Mouse (Mus musculus) embryonic facial prominence, embryonic 14.5 days (tissue): ENCODE measurements around the gene Ppm1m. TPM values are rescaled to one million over a fixed set of nuclear protein-coding genes. Genes with fewer than 3 reads are reported as not detected.

Source experiments
- ATAC-seq: fragments of 200-750 bp; cut with Nextera tagmentation; 2 replicates; pipeline ENCODE4 v1.8.0; 2017; ENCODE audit warnings: low read depth, moderate number of reproducible peaks, moderate TSS enrichment
- DNase-seq: peaks from one replicate; pipeline ENCODE4 v3.0.0-alpha.2; 2015; ENCODE audit warnings: low spot score
- H3K27ac ChIP-seq: fragments of 300-500 bp; sonication (generic); replicated peaks from 2 replicates; pipeline ENCODE4 v1.5.1; 2014; ENCODE audit warnings: low read depth, mild to moderate bottlenecking, low read length, moderate library complexity
- H3K27me3 ChIP-seq: fragments of 300-500 bp; sonication (generic); replicated peaks from 2 replicates; pipeline ENCODE4 v1.6.1; 2014; ENCODE audit warnings: low read length; ENCODE audit not compliant: control insufficient read depth, insufficient read depth
- H3K36me3 ChIP-seq: fragments of 300-500 bp; sonication (generic); 2 replicates; pipeline ENCODE4 v1.6.1; 2014; ENCODE audit warnings: low read length, mixed read lengths; ENCODE audit not compliant: control insufficient read depth, insufficient read depth
- H3K4me1 ChIP-seq: fragments of 300-500 bp; sonication (generic); 2 replicates; pipeline ENCODE4 v1.6.1; 2014; ENCODE audit warnings: antibody characterized with exemption, low read length; ENCODE audit not compliant: control insufficient read depth, insufficient read depth
- H3K4me2 ChIP-seq: fragments of 300-500 bp; sonication (generic); 2 replicates; pipeline ENCODE4 v1.6.1; 2014; ENCODE audit warnings: low read depth, mild to moderate bottlenecking, low read length, moderate library complexity, mixed read lengths
- H3K4me3 ChIP-seq: fragments of 300-500 bp; sonication (generic); 2 replicates; pipeline ENCODE4 v1.5.1; 2014; ENCODE audit warnings: low read depth, mild to moderate bottlenecking, low read length
- H3K9ac ChIP-seq: fragments of 300-500 bp; sonication (generic); 2 replicates; pipeline ENCODE4 v1.6.1; 2014; ENCODE audit warnings: low read depth, mild to moderate bottlenecking, low read length, moderate library complexity, mixed read lengths
- H3K9me3 ChIP-seq: fragments of 300-500 bp; sonication (generic); 2 replicates; pipeline ENCODE4 v1.6.1; 2016; ENCODE audit warnings: low read length; ENCODE audit not compliant: control insufficient read depth
- WGBS: fragments of 180-500 bp; shearing (Covaris S2); extraction: QIAGEN DNeasy Blood & Tissue Kit; methylation state at CpG from one replicate; pipeline ENCODE4 v1.1.7; 2014; 5-methylcytosine and 5-hydroxymethylcytosine counted together
- polyA plus RNA-seq: library from polyadenylated mRNA; unstranded; fragments of >200 nt; fragmentation: Nextera tagmentation; extraction: Ambion mirVana; gene quantifications from 2 replicates; pipeline ENCODE4 v1.2.1, GENCODE M21; 2014

The Ppm1m gene
- polyA plus RNA-seq, 1 experiment from 2014 or later: 41.3 TPM

GRCm38 (mm10) chr9:106166709-106167108 lies 32.8 kb downstream of the Ppm1m start:
- WGBS: 88% methylated on average over 2 of the region's 2 CpGs
- Histone ChIP-seq H3K9ac (no peak overlapping the region), H3K9me3 (no peaks in the 10 kb centered on the region), H3K4me3 (no peak overlapping the region), H3K4me1 (no peaks in the 10 kb centered on the region; the same call in 1 of the 2 replicates), H3K27ac (no peak overlapping the region), H3K4me2 (no peak overlapping the region), H3K27me3 (no peaks in the 10 kb centered on the region), H3K36me3 (no peaks in the 10 kb centered on the region)
- no peak for ATAC-seq
- DNase-seq: no peak

GRCm38 (mm10) chr9:106160426-106160825 lies 39.1 kb downstream of the Ppm1m start:
- H3K4me1 ChIP-seq: no peaks in the 10 kb centered on the region

GRCm38 (mm10) chr9:106159784-106160301 lies 39.7 kb downstream of the Ppm1m start:
- peak; percentile 94 for DNase-seq
- peak overlapping the region; percentile 52 for H3K4me3 ChIP-seq
- ATAC-seq: peak; percentile 85
- H3K36me3 ChIP-seq: no peaks in the 10 kb centered on the region
- no peaks in the 10 kb centered on the region for H3K27me3 ChIP-seq
- no peaks in the 10 kb centered on the region for H3K9me3 ChIP-seq
- H3K4me2 ChIP-seq: peak overlapping the region; percentile 55
- peak overlapping the region; percentile 92 for H3K27ac ChIP-seq
- WGBS: 4% methylated on average over 24 of the region's 24 CpGs
- H3K4me1 ChIP-seq: no peaks in the 10 kb centered on the region
- H3K9ac ChIP-seq: peak overlapping the region; percentile 74

More at GRCm38 (mm10) chr9:106160426-106160825, 39.1 kb downstream of the Ppm1m start:
- H3K9ac ChIP-seq: peak overlapping the region; percentile 74
- H3K4me3 ChIP-seq: peak overlapping the region; percentile 52
- peak overlapping the region; percentile 92 for H3K27ac ChIP-seq
- H3K9me3 ChIP-seq: no peaks in the 10 kb centered on the region
- H3K4me2 ChIP-seq: peak overlapping the region; percentile 55
- no peak for DNase-seq
- no peaks in the 10 kb centered on the region for H3K36me3 ChIP-seq
- WGBS: 42% methylated on average over 5 of the region's 5 CpGs
- no peaks in the 10 kb centered on the region for H3K27me3 ChIP-seq
- no peak for ATAC-seq

- H3K36me3 ChIP-seq: no peaks in the 10 kb centered on the region
- peak overlapping the region; percentile 52 for H3K4me3 ChIP-seq
- no peak overlapping the region for H3K27ac ChIP-seq
- H3K4me1 ChIP-seq: no peaks in the 10 kb centered on the region
- no peaks in the 10 kb centered on the region for H3K9me3 ChIP-seq
- no peaks in the 10 kb centered on the region for H3K27me3 ChIP-seq
- WGBS: 83% methylated on average over 9 of the region's 9 CpGs
- H3K4me2 ChIP-seq: peak overlapping the region; percentile 55
- DNase-seq (no peak), ATAC-seq (no peak)
- no peak overlapping the region for H3K9ac ChIP-seq
Measured at GRCm38 (mm10) chr9:106159237-106159636, 40.3 kb downstream of the Ppm1m start.

GRCm38 (mm10) chr9:106158037-106158491 lies 41.5 kb downstream of the Ppm1m start, which contains the start of gene Glyctk:
Glyctk (minus strand) TSS chr9:106158138.
- H3K4me1 ChIP-seq: no peaks in the 10 kb centered on the region
- no peaks in the 10 kb centered on the region for H3K9me3 ChIP-seq
- no peak for DNase-seq
- H3K27me3 ChIP-seq: no peaks in the 10 kb centered on the region
- no peak for ATAC-seq
- H3K27ac ChIP-seq: no peak within 1 kb of the TSS
- H3K36me3 ChIP-seq: no peaks in the 10 kb centered on the region
- no peak within 1 kb of the TSS for H3K9ac ChIP-seq
- H3K4me2 ChIP-seq: no peak within 1 kb of the TSS
- H3K4me3 ChIP-seq: no peak within 1 kb of the TSS
- 83% methylated on average over 6 of the region's 6 CpGs for WGBS

- DNase-seq (no peak), ATAC-seq (no peak)
- H3K4me2 ChIP-seq: no peak overlapping the region
- H3K9me3 ChIP-seq: no peaks in the 10 kb centered on the region
- WGBS: 87% methylated on average over 10 of the region's 10 CpGs
- no peaks in the 10 kb centered on the region for H3K36me3 ChIP-seq
- H3K4me3 ChIP-seq: no peak overlapping the region
- no peaks in the 10 kb centered on the region for H3K27me3 ChIP-seq
- H3K4me1 ChIP-seq: no peaks in the 10 kb centered on the region
- no peak overlapping the region for H3K27ac ChIP-seq
- no peak overlapping the region for H3K9ac ChIP-seq
Measured at GRCm38 (mm10) chr9:106157623-106157925, 42.0 kb downstream of the Ppm1m start.

- no peak for DNase-seq
- H3K36me3 ChIP-seq: no peaks in the 10 kb centered on the region
- no peak overlapping the region for H3K4me3 ChIP-seq
- H3K4me2 ChIP-seq: no peak overlapping the region
- H3K27me3 ChIP-seq: no peaks in the 10 kb centered on the region
- no peak overlapping the region for H3K27ac ChIP-seq
- ATAC-seq: no peak
- H3K4me1 ChIP-seq: no peaks in the 10 kb centered on the region
- 74% methylated on average over 19 of the region's 21 CpGs for WGBS
- H3K9me3 ChIP-seq: no peaks in the 10 kb centered on the region
- no peak overlapping the region for H3K9ac ChIP-seq
Measured at GRCm38 (mm10) chr9:106156921-106157622, 42.5 kb downstream of the Ppm1m start.

- no peaks in the 10 kb centered on the region for H3K36me3 ChIP-seq
- no peak overlapping the region for H3K9ac ChIP-seq
- 52% methylated on average over 5 of the region's 5 CpGs for WGBS
- peak; percentile 60 for DNase-seq
- no peak overlapping the region for H3K4me3 ChIP-seq
- H3K4me1 ChIP-seq: no peaks in the 10 kb centered on the region
- no peak overlapping the region for H3K4me2 ChIP-seq
- H3K9me3 ChIP-seq: no peaks in the 10 kb centered on the region
- no peaks in the 10 kb centered on the region for H3K27me3 ChIP-seq
- ATAC-seq: peak; percentile 42; the same call in 1 of the 2 replicates
- no peak overlapping the region for H3K27ac ChIP-seq
Measured at GRCm38 (mm10) chr9:106156419-106156818, 43.1 kb downstream of the Ppm1m start.

- no peak overlapping the region for H3K4me3 ChIP-seq
- peaks cover 17% of the 10 kb centered on the region for H3K27me3 ChIP-seq
- no peaks in the 10 kb centered on the region for H3K36me3 ChIP-seq
- 86% methylated on average over 9 of the region's 9 CpGs for WGBS
- H3K4me2 ChIP-seq: no peak overlapping the region
- DNase-seq: no peak
- no peaks in the 10 kb centered on the region for H3K4me1 ChIP-seq
- no peaks in the 10 kb centered on the region for H3K9me3 ChIP-seq
- no peak overlapping the region for H3K9ac ChIP-seq
- no peak overlapping the region for H3K27ac ChIP-seq
- ATAC-seq: no peak
Measured at GRCm38 (mm10) chr9:106154106-106154505, 45.4 kb downstream of the Ppm1m start.
